Mouse (Mus musculus): Measurements from ENCODE around the gene Aplp1.

- TF ChIP-seq CTCF (IDR thresholded peaks at IDR 0.05; ENCODE audit: borderline replicate concordance, control insufficient read depth, extremely low read depth, insufficient read depth, low read length, poor library complexity) (peak; percentile 35; the same call in 1 of the 2 replicates), POLR2A (IDR thresholded peaks at IDR 0.05; ENCODE audit: control insufficient read depth, extremely low read depth, insufficient read depth, low read length, poor library complexity) (peak; percentile 74)
Observed at GRCm38 (mm10) chr7:30423071-30423641, 22.2 kb downstream of the Aplp1 start.
